Mouse (Mus musculus) liver, embryonic 14.5 days (tissue): Measurements from ENCODE around the gene Jup.

Source experiments
- CTCF ChIP-seq: IDR thresholded peaks from 2 replicates; pipeline ENCODE4 v1.5.1; 2016; ENCODE audit warnings: antibody characterized with exemption, low read depth, control low read depth
- EP300 ChIP-seq: IDR thresholded peaks from 2 replicates; pipeline ENCODE4 v1.6.1; 2016; ENCODE audit warnings: antibody characterized with exemption, low read depth

GRCm38 (mm10) chr11:100421537-100421936, 24.0 kb upstream of the Jup start:
- TF ChIP-seq CTCF (no peak), EP300 (no peak)
